Mouse (Mus musculus): ENCODE results near the gene Gm21762.

The Gm21762 gene

GRCm38 (mm10) chr13:120215847-120216246, at the start of gene Gm21762:
Gene Gm21762 (minus strand): TSS chr13:120215947.
- no CpG with 5 or more reads among the region's 2 CpGs for WGBS

DNA sequence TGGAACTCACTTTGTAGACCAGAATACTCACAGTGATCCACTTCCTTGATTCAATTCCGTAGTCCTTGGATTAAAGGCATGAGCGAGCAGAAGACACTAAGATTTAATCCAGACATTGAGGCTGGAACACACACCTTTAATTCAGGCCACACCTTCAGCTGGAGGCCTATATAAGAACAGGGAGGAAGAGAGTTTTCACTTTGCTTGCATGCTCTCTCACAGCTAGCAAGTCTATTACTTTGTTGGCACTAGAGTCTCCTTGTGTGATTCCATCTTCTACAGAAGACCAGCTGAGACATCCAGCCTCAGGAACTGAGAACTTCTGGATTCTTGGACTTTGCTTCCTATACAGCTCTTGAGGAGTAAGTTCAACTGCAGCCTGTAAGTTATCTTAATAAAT, 47.1 kb upstream of the Gm21762 start, which contains the start of gene AF067061:
AF067061 (plus strand) TSS at position 245 of the 400 bp plus-strand sequence.
- 88% methylated on average over 2 of the region's 2 CpGs for WGBS

GRCm38 (mm10) chr13:120259718-120260117, 44.0 kb upstream of the Gm21762 start:
- 55% methylated on average over 3 of the region's 3 CpGs for WGBS

GRCm38 (mm10) chr13:120258817-120259658, 43.3 kb upstream of the Gm21762 start:
- 85% methylated on average over 3 of the region's 3 CpGs for WGBS

- 70% methylated on average over 2 of the region's 3 CpGs for WGBS
These were observed 35.6 kb upstream of the Gm21762 start for GRCm38 (mm10) chr13:120251208-120251924.

DNA sequence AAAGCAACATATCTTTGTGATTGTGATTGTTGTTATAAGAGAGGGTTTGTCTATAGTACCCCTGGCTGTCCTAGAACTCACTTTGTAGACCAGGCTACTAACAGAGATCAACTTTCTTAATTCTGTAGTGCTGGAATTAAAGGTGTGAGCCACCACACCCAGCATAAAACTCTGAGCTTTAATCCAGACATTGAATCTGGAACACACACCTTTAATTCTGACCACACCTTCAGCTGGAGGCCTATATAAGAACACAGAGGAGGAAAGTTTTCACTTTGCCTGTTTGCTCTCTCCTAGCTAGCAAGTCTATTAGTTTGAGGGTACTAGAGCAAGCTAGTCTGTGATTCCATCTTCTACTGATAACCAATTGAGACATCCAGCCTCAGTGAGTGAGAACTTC, 23.1 kb upstream of the Gm21762 start, which contains the start of gene Gm21731:
Gm21731 (plus strand) TSS at position 301 of the 400 bp plus-strand sequence.

GRCm38 (mm10) chr13:120232447-120233049, 16.8 kb upstream of the Gm21762 start:
- 78% methylated on average over 13 of the region's 25 CpGs for WGBS

DNA sequence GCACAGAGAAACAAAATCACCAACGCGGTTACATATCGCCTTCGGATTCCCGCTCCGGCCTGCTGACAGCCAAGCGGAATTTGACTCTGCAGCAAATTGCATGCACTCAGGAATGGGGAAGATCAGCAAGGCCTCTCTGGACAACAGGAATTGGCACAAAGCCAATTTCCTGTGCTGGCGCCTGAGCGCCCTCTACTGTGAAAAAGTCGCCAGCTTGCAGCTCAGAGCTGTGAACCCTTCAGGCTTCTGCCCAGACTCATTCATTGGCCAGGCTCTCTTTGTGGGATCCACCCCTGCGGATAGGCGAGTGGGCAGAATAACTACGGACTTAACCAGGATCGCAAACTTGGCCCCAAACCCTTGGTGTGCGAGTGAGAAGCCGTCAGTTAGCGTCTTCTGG, 16.1 kb upstream of the Gm21762 start:
- 94% methylated on average over 17 of the region's 17 CpGs for WGBS

DNA sequence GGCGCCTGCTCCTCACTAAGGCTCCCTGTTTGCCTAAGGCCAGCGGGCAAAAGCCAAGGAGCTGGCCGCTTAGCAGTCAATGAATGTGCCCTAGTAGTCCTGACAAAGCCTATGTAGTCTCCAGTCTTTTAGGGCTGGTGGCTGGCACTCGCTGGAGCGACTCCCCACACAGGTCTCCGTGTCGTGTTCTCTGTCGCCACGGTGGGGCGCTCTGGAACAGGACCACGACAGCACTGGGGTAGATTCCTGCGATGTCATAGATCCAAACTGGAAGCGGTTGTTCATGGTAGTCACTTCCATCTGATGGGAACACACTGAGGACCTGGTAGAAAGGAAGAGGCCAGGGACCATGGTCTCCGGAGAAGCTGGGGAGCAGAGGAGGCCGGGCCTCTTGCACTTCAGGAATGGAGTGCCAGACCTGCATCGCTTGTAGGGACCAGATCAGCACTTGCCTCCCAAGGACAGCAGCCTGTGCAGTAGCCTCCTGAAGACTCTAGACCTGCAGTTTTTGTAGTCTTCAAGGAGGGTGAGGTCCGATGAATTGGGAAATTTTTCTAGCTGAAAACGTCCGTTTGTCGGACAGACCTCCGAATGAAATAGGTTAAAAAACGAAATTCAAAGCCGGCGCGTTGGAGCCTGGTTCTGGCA, 7.4 kb upstream of the Gm21762 start:
- WGBS, result 93% methylated on average over 16 of the region's 25 CpGs

DNA sequence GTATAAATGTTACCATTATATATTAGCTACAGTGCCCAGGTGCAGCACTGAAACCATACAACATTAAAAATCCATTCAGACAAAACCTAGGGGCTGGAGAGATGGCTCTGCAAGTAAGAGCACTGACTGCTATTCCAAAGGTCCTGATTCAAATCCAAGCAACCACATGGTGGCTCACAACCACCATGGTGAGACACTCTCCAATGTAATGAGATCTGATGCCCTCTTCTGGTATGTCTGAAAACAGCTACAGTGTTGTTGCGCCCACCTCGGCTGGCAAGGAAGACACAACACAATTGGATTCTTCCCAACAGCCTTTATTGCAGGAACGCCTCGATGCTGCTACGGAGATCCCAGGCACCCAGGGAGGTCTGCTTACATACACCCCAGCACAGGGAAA, 5.2 kb upstream of the Gm21762 start:
- 86% methylated on average over 5 of the region's 5 CpGs for WGBS

DNA sequence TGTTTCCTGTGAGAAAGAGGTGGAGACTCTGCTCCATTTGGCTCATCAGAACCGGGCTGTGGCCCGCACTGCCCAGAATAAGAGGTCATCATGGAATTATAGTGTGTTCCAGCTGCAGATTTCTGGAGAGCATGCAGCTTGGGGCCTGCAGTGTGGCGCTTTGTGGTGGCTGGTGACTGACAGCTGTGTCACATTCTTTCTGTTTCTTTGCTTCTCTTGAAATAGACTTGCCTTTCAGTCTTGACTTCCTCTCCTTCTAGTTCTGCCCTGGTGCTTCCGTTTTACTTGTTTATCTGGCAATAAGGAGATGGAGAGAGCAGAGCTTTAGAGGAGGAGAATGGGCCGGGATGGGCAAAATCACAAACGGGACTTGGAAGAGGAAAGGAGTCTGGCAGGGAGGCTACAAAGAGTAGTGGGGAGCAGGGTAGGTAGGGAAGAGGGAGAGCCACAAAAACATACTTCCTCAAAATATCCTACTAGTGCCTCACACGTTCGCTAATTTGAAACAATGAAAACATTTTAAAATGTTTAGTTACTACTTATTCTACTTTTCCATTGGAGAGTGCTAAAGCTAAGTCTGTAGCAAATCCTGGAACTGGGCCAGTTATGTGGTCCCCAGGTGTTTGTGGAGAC, 19.4 kb downstream of the Gm21762 start:
- WGBS, result 83% methylated on average over 7 of the region's 8 CpGs

DNA sequence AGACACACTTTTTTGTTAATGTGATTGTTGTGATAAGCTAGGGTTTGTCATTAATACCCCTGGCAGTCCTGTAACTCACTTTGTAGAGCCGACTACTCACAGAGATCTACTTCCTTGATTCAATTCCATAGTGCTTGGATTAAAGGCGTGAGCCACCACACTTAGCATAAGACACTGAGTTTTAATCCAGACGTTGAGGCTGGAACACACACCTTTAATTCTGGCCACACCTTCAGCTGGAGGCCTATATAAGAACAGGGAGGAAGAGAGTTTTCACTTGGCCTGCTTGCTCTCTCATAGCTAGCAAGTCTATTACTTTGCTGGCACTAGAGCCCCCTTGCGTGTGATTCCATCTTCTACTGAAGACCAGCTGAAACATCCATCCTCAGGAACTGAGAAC, 43.6 kb downstream of the Gm21762 start, which contains the start of gene Gm21818:
Gm21818 (plus strand) TSS at position 301 of the 400 bp plus-strand sequence.
- 80% methylated on average over 4 of the region's 4 CpGs for WGBS

DNA sequence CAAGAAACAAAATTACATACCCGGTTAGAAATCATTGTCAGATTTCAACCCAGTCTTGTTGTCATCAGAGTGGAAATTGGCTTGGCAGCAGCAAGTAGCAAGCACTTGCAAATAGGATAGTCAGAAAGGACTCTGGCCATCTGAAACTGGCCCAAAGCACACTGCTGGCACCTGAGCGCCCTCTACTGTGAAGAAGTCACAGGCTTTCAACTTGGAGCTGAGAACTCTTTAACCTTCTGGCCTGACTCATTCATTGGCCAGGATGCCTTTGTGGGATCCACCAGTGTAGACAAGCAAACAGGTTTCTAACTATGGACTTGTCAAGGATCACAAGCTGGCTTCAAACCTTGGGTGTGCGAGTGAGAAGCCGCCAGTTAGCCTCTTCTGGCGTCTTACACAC, 47.4 kb downstream of the Gm21762 start:
- WGBS, result 54% methylated on average over 5 of the region's 5 CpGs

All from cerebral cortex, adult 2 months (tissue).